Mouse (Mus musculus): ENCODE measurements around the gene Hist1h2bc. TPM values are rescaled to one million over a fixed set of nuclear protein-coding genes. Genes with fewer than 3 reads are reported as not detected.
"Not testable (repeated sequence)": the region's sequence is repeated elsewhere in the genome, so short reads cannot be mapped to it uniquely, and the experiment has no call there.

Hist1h2bc gene
- 41.8 and 44.4 TPM in 2 replicates for polyA plus RNA-seq (2012; rRNA removed)

- Histone ChIP-seq H3K27me3 (ENCODE audit: control insufficient read depth, insufficient read depth, low read length) (no peaks in the 10 kb centered on the region), H3K27ac (ENCODE audit: insufficient read depth, low read length) (peak within 1 kb of the TSS; percentile 99), H3K36me3 (ENCODE audit: control insufficient read depth, insufficient read depth, low read length) (no peaks in the 10 kb centered on the region), H3K4me3 (ENCODE audit: extremely low read depth, insufficient read depth, insufficient read length) (peak within 1 kb of the TSS; percentile 68), H3K4me1 (ENCODE audit: control insufficient read depth, insufficient read depth, insufficient read length) (peaks cover 4% of the 10 kb centered on the region)
- peak; percentile 65 to 98 for DNase-seq (ENCODE audit: low read depth in 1 of 2, low spot score in 2 of 2)
- under 1% methylated on average over 32 of the region's 32 CpGs for WGBS
- no peak for TF ChIP-seq CTCF (IDR thresholded peaks at IDR 0.05; ENCODE audit: extremely low read depth, insufficient read depth, insufficient read length, insufficient replicate concordance)
- TF ChIP-seq POLR2A (IDR thresholded peaks at IDR 0.05; ENCODE audit: low read depth, low read length) = peak; percentile 48; the same call in 1 of the 2 replicates
Observed at GRCm38 (mm10) chr13:23683755-23684281, at the start of gene Hist1h2bc, which contains the start of gene Hist1h2ac. Gene Hist1h2bc, plus strand, starts transcription at chr13:23684199. Gene Hist1h2ac, minus strand, starts transcription at chr13:23683948.

DNA sequence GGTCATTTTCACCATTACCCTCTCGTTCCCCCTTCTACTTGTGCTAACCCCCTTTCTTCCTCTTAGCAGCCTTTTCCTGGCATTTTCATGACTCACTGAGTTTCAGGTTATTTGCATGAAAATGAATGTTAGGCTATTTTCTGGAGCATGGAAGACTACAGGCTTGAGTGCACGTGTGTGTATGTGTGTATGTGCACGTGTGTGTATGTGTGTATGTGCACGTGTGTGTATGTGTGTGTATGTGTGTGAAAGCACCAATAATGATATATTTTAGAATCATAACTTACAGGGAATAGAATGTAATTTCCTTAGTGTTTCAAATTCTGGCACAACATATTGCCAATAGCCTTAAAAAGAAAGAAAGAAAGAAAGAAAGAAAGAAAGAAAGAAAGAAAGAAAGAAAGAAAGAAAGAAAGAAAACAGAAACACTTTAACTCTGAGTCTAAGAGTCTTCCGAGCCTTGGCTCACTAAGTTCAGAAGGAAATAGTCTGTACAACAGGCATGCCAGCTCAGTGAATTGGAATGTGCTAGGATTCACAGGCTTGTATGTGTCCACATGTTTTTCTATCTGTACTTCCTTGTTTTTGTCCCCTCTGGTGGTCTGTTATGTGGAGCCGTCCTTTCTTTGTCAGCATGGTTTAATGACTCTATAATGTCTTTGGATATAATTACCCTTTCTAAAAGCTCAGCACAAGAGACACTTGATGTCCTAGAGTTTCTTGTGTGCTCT is 24.2 kb upstream of the Hist1h2bc start:
- no peaks in the 10 kb centered on the region for H3K4me1 ChIP-seq (ENCODE audit: control insufficient read depth, insufficient read depth, insufficient read length)
- H3K4me3 ChIP-seq (ENCODE audit: extremely low read depth, insufficient read depth, insufficient read length) = no peak overlapping the region
- no peaks in the 10 kb centered on the region for H3K27me3 ChIP-seq (ENCODE audit: control insufficient read depth, insufficient read depth, low read length)
- H3K36me3 ChIP-seq (ENCODE audit: control insufficient read depth, insufficient read depth, low read length) = no peaks in the 10 kb centered on the region
- DNase-seq (ENCODE audit: low read depth in 1 of 2, low spot score in 2 of 2) = no peak
- WGBS = 55% methylated on average over 6 of the region's 6 CpGs
- TF ChIP-seq CTCF (IDR thresholded peaks at IDR 0.05; ENCODE audit: extremely low read depth, insufficient read depth, insufficient read length, insufficient replicate concordance) = no peak
- no peak for TF ChIP-seq POLR2A (IDR thresholded peaks at IDR 0.05; ENCODE audit: low read depth, low read length)
- no peak overlapping the region for H3K27ac ChIP-seq (ENCODE audit: insufficient read depth, low read length)

DNA sequence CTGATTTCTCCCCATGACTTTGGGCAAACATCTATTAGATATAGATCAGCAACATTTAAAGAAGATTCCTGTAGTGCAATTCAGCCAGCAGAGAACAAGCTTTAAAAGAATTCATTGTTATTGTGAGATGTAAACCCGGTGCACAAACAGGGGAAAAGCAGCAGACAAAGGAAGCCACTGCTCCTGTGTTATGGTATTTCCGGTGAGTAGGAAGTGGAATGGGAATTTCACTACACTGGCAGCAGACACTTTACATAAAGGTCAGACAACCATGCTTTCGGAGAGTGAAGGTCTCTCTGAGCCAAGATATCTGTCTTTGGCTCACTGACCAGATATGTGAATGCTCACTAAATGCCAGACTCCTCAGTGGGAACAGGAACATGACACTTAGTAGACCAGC is 21.5 kb upstream of the Hist1h2bc start:
- H3K4me3 ChIP-seq (ENCODE audit: extremely low read depth, insufficient read depth, insufficient read length) = no peak overlapping the region
- no peaks in the 10 kb centered on the region for H3K27me3 ChIP-seq (ENCODE audit: control insufficient read depth, insufficient read depth, low read length)
- H3K27ac ChIP-seq (ENCODE audit: insufficient read depth, low read length) = no peak overlapping the region
- no peaks in the 10 kb centered on the region for H3K36me3 ChIP-seq (ENCODE audit: control insufficient read depth, insufficient read depth, low read length)
- no peak for TF ChIP-seq CTCF (IDR thresholded peaks at IDR 0.05; ENCODE audit: extremely low read depth, insufficient read depth, insufficient read length, insufficient replicate concordance)
- no peak for TF ChIP-seq POLR2A (IDR thresholded peaks at IDR 0.05; ENCODE audit: low read depth, low read length)
- H3K4me1 ChIP-seq (ENCODE audit: control insufficient read depth, insufficient read depth, insufficient read length) = no peaks in the 10 kb centered on the region
- no peak for DNase-seq (ENCODE audit: low read depth in 1 of 2, low spot score in 2 of 2)
- 64% methylated on average over 3 of the region's 3 CpGs for WGBS

GRCm38 (mm10) chr13:23681990-23682582 is 1.9 kb upstream of the Hist1h2bc start:
- TF ChIP-seq POLR2A (IDR thresholded peaks at IDR 0.05; ENCODE audit: low read depth, low read length) (no peak), CTCF (IDR thresholded peaks at IDR 0.05; ENCODE audit: extremely low read depth, insufficient read depth, insufficient read length, insufficient replicate concordance) (no peak)
- no peak overlapping the region for H3K4me3 ChIP-seq (ENCODE audit: extremely low read depth, insufficient read depth, insufficient read length)

GRCm38 (mm10) chr13:23682623-23682946 is 1.4 kb upstream of the Hist1h2bc start:
- no peak for DNase-seq (ENCODE audit: low read depth in 1 of 2, low spot score in 2 of 2)
- 54% methylated on average over 1 of the region's 1 CpGs for WGBS
- TF ChIP-seq CTCF (IDR thresholded peaks at IDR 0.05; ENCODE audit: extremely low read depth, insufficient read depth, insufficient read length, insufficient replicate concordance) (no peak), POLR2A (IDR thresholded peaks at IDR 0.05; ENCODE audit: low read depth, low read length) (no peak)
- peaks cover 4% of the 10 kb centered on the region for H3K4me1 ChIP-seq (ENCODE audit: control insufficient read depth, insufficient read depth, insufficient read length)
- H3K4me3 ChIP-seq (ENCODE audit: extremely low read depth, insufficient read depth, insufficient read length) = peak overlapping the region; percentile 8; the same call in 1 of the 2 replicates
- peak overlapping the region; percentile 5 for H3K27ac ChIP-seq (ENCODE audit: insufficient read depth, low read length)
- H3K36me3 ChIP-seq (ENCODE audit: control insufficient read depth, insufficient read depth, low read length) = no peaks in the 10 kb centered on the region
- no peaks in the 10 kb centered on the region for H3K27me3 ChIP-seq (ENCODE audit: control insufficient read depth, insufficient read depth, low read length)

More at GRCm38 (mm10) chr13:23681990-23682582, 1.9 kb upstream of the Hist1h2bc start:
- no peak for DNase-seq (ENCODE audit: low read depth in 1 of 2, low spot score in 2 of 2)
- 90% methylated on average over 6 of the region's 6 CpGs for WGBS
- Histone ChIP-seq H3K27me3 (ENCODE audit: control insufficient read depth, insufficient read depth, low read length) (no peaks in the 10 kb centered on the region), H3K4me1 (ENCODE audit: control insufficient read depth, insufficient read depth, insufficient read length) (peaks cover 4% of the 10 kb centered on the region), H3K27ac (ENCODE audit: insufficient read depth, low read length) (no peak overlapping the region), H3K36me3 (ENCODE audit: control insufficient read depth, insufficient read depth, low read length) (no peaks in the 10 kb centered on the region)

- H3K27me3 ChIP-seq (ENCODE audit: control insufficient read depth, insufficient read depth, low read length); H3K36me3 ChIP-seq (ENCODE audit: control insufficient read depth, insufficient read depth, low read length); H3K4me1 ChIP-seq (ENCODE audit: control insufficient read depth, insufficient read depth, insufficient read length); DNase-seq (ENCODE audit: low read depth in 1 of 2, low spot score in 2 of 2): not testable (repeated sequence)
- WGBS = 15% methylated on average over 20 of the region's 30 CpGs
- Histone ChIP-seq H3K27ac (ENCODE audit: insufficient read depth, low read length) (peak overlapping the region; percentile 99), H3K4me3 (ENCODE audit: extremely low read depth, insufficient read depth, insufficient read length) (peak overlapping the region; percentile 68; the same call in 1 of the 2 replicates)
Observed at GRCm38 (mm10) chr13:23682947-23683754, 848 bp upstream of the Hist1h2bc start.

GRCm38 (mm10) chr13:23684295-23684945 is 421 bp downstream of the Hist1h2bc start:
- Histone ChIP-seq H3K27ac (ENCODE audit: insufficient read depth, low read length) (peak overlapping the region; percentile 96), H3K4me3 (ENCODE audit: extremely low read depth, insufficient read depth, insufficient read length) (peak overlapping the region; percentile 54)
- not testable (repeated sequence) for H3K36me3 ChIP-seq (ENCODE audit: control insufficient read depth, insufficient read depth, low read length); H3K4me1 ChIP-seq (ENCODE audit: control insufficient read depth, insufficient read depth, insufficient read length); H3K27me3 ChIP-seq (ENCODE audit: control insufficient read depth, insufficient read depth, low read length)
- peak; percentile 39 to 84 for DNase-seq (ENCODE audit: low read depth in 1 of 2, low spot score in 2 of 2)
- under 1% methylated on average over 18 of the region's 37 CpGs for WGBS
